Mouse (Mus musculus) colon, adult 2 months (tissue): ENCODE results near the gene Gm47289. TPM values are rescaled to one million over a fixed set of nuclear protein-coding genes. Genes with fewer than 3 reads are reported as not detected.

Experiments
- polyA plus RNA-seq: library from polyadenylated mRNA; depleted of rRNA; stranded (reverse); fragments of >200 nt; gene quantifications from 2 replicates; pipeline ENCODE4 v1.2.3, GENCODE M21; 2012; rRNA removed

The Gm47289 gene
- not detected in 2 replicates for polyA plus RNA-seq

DNA sequence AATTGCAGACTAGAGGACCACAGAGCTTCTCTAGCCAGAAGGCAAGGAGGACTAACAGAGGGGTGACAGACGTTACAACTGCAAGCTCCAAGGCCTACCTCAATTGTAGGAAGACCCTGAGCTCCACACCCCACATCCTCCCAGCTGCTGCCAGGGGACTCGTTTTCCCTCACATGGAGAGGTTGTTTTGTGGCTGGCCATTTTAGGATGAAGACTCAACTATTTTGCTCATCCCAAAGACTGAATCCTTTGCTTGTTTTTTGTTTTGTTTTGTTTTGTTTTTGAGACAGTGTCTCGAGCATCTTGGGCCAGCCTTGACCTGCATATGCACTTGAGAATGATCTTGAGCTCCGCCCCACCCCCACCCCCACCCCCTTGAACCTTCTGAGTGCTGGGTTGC is at the start of gene Gm47289:
TSS of gene Gm47289 (plus strand) at position 301 of the 400 bp plus-strand sequence.

DNA sequence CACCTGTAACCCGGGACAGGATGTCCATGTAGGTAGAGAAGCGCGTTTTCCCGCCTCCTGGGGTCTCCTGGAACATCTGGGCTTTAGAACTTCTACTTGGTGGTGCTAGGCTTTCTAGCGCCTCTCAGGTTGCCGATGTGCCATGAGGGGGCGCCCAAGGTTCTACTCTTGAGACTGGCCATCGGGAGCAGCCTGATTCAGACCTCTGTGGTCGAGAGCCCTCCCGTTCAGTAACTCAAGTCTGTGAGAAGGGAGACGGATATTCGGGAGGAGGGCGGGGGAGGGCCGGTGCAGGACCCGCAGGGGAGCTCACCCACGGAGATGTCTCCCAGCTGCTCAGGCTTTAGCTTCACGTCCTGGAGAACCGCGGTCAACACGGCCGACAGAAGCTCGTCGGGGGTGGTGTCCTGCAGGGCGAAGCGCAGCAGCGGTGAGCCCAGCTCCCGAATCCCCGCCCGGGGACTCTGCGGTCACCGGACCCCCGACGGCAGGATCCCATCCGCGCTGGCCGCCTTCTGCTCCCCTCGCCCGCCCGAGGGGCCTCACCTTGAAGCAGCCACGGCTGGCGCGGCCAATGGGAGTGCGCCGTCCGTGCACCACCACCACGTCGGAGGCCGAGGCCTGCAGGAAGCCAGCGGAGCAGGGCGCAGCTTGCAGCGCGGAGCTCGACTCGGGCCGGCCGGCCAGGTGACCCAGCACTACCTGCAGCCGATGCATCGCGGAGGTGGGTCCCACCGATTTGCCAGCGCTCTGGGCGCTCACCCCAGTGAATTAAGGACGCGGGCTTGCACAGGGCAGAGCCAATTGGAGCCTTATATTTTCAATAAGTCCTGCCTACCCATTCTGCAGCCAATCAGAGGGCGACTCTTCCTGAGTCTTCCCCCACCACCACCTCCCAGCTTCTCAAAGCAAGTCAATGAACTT is 2.4 kb upstream of the Gm47289 start, which contains the start of gene Acaa1b:
TSS of gene Acaa1b (minus strand) at position 816 of the 924 bp plus-strand sequence.

DNA sequence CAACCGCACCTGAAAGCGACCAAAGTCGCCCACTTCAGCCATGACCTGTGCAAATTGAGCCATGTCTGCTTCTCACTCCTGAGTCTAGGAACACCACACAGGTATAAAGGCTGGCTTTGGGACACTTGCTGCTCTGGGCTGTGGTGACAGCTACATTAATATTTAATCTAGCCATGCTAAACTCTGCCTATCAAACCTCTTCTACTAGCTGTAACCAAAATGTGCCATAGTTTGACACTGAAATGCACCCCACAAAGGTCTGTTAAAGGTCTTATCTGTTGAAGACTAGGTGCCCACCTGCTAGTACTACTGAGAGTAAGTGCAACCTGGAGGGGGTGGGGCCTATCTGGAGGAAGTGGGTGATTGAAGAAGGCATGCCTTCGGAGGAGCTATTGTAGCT is 50.0 kb downstream of the Gm47289 start, which contains the start of gene Slc22a13:
TSS of gene Slc22a13 (minus strand) at position 101 of the 400 bp plus-strand sequence.

Other genes with a start within 250 kb of the Gm47289 start
- 36.6 and 38.2 TPM in 2 replicates for gene Ctdspl, start 232.7 kb upstream of the Gm47289 start, polyA plus RNA-seq
- 12.3 and 19.2 TPM in 2 replicates for gene Vill, start 106.4 kb upstream of the Gm47289 start, polyA plus RNA-seq
- 53.1 and 67.2 TPM in 2 replicates for gene Plcd1, start 65.7 kb upstream of the Gm47289 start, polyA plus RNA-seq
- gene Dlec1, start 56.7 kb upstream of the Gm47289 start, polyA plus RNA-seq = 0.34 and 1.0 TPM in 2 replicates
- gene Acaa1b, start 2.1 kb upstream of the Gm47289 start, polyA plus RNA-seq = 4.8 and 13.7 TPM in 2 replicates
- 0.13 TPM in 1 of 2 replicates, not detected in the other for gene Slc22a13, start 49.9 kb downstream of the Gm47289 start, polyA plus RNA-seq
- gene Oxsr1, start 163.3 kb downstream of the Gm47289 start, polyA plus RNA-seq = 14.6 and 14.7 TPM in 2 replicates
- gene Acaa1a, start 180.5 kb downstream of the Gm47289 start, polyA plus RNA-seq = 322 and 341 TPM in 2 replicates
- gene Myd88, start 182.2 kb downstream of the Gm47289 start, polyA plus RNA-seq = 25.8 and 28.6 TPM in 2 replicates
- 6.4 and 9.0 TPM in 2 replicates for gene Xylb, start 198.2 kb downstream of the Gm47289 start, polyA plus RNA-seq
- gene Slc22a14, start 206.4 kb downstream of the Gm47289 start, polyA plus RNA-seq = not detected in 2 replicates
- 6.4 and 6.9 TPM in 2 replicates for gene Acvr2b, start 243.0 kb downstream of the Gm47289 start, polyA plus RNA-seq